Mouse (Mus musculus): ENCODE results near the gene Arcn1.

- TF ChIP-seq CTCF (conservative IDR thresholded peaks at IDR 0.05; ENCODE audit: insufficient read depth, insufficient read length, low read depth, low read length) (no peak), POLR2A (IDR thresholded peaks at IDR 0.05; ENCODE audit: low read depth, low read length) (no peak)
These were observed 59.8 kb downstream of the Arcn1 start for GRCm38 (mm10) chr9:44707749-44708428.
